In the genomic region with DNA sequence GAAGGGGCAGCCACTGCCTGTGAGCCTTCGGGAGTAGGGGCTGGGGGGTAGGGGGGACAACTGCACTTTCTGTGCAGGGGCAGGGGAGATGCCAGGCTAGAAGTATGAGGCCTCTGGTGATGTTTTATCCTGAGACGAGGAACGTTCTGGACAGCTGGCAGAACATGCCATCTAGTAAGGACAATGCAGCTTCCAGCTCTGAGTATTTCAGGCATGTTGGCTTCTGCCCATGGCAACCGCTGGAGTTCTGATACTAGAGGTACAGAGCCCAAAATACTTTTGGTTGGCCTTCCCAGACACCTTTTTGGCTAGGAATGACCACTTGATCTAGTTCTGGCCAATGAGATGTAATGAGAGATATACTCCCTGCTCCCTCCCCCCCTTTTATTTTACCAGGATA, we compare ENCODE assay signal across 15 mouse cellular contexts. TPM values are rescaled to one million over a fixed set of nuclear protein-coding genes. Genes with fewer than 3 reads are reported as not detected.
"Had no signal": no experiment of that assay in that cellular context is flagged by ENCODE, and none has a peak within 500 bp of the region (broad histone marks: within the 10 kb centered on the region; RNA-seq: fewer than 3 reads in every experiment).

No protein-coding gene starts in this region.

- H3K27me3 ChIP-seq: lung, embryonic 15.5 days; megakaryocyte, embryonic 14.5 days had no signal

- H3K4me3 ChIP-seq: limb, embryonic 12.5 days; liver, embryonic 13.5 days; lung, embryonic 15.5 days; megakaryocyte, embryonic 14.5 days; midbrain, embryonic 13.5 days; myocyte; neural tube, embryonic 12.5 days had no signal

- DNase-seq: layer of hippocampus, adult 9-11 months; liver; liver, embryonic 13.5 days; liver, postnatal 0 days; lung, postnatal 14 days had no signal

- ATAC-seq: liver, postnatal 0 days; midbrain, embryonic 13.5 days had no signal

- H3K4me1 ChIP-seq: limb, embryonic 12.5 days; liver, embryonic 13.5 days; lung, embryonic 15.5 days; megakaryocyte, embryonic 14.5 days had no signal

- H3K9ac ChIP-seq: limb, embryonic 12.5 days; liver, embryonic 13.5 days; liver, postnatal 0 days; lung, embryonic 15.5 days; midbrain, embryonic 13.5 days; neural tube, embryonic 12.5 days had no signal

- H3K9me3 ChIP-seq: limb, embryonic 12.5 days; liver, embryonic 13.5 days; lung, embryonic 15.5 days; megakaryocyte, embryonic 14.5 days; midbrain, embryonic 13.5 days; neural tube, embryonic 12.5 days had no signal

- H3K27ac ChIP-seq: kidney, postnatal 0 days; limb, embryonic 12.5 days; liver, embryonic 13.5 days; lung, embryonic 15.5 days; macrophage; midbrain, embryonic 13.5 days; neural tube, embryonic 12.5 days; stomach, postnatal 0 days had no signal

- H3K36me3 ChIP-seq: limb, embryonic 12.5 days; liver, embryonic 13.5 days; lung, embryonic 15.5 days; midbrain, embryonic 13.5 days; neural tube, embryonic 12.5 days had no signal

- H3K4me2 ChIP-seq: limb, embryonic 12.5 days; liver, embryonic 13.5 days; lung, embryonic 15.5 days; midbrain, embryonic 13.5 days; neural tube, embryonic 12.5 days had no signal

RNA-seq across cellular contexts. Expression of a gene that starts 52.5 kb away (rescaled TPM):
- total RNA-seq: neutrophil, adult 5-6 weeks had no signal
- polyA plus RNA-seq: liver, postnatal 0 days; macrophage had no signal
